Mouse (Mus musculus): Measurements from ENCODE around the gene Elk4.

Elk4 gene

GRCm38 (mm10) chr1:132014800-132015199, 7.4 kb downstream of the Elk4 start:
- DNase-seq (ENCODE audit: low read depth, low spot score), result peak; percentile 61

GRCm38 (mm10) chr1:132016691-132017090, 9.3 kb downstream of the Elk4 start:
- no peak for DNase-seq (ENCODE audit: low read depth, low spot score)

- DNase-seq (ENCODE audit: low read depth, low spot score), result no peak
These were observed 12.5 kb downstream of the Elk4 start for GRCm38 (mm10) chr1:132019876-132020275.

- DNase-seq (ENCODE audit: low read depth, low spot score), result no peak
These were observed 14.7 kb downstream of the Elk4 start for GRCm38 (mm10) chr1:132022107-132022506.

GRCm38 (mm10) chr1:132026925-132027646, 19.7 kb downstream of the Elk4 start:
- DNase-seq (ENCODE audit: low read depth, low spot score), result no peak

- DNase-seq (ENCODE audit: low read depth, low spot score), result no peak
These were observed 20.6 kb downstream of the Elk4 start for GRCm38 (mm10) chr1:132027978-132028377.

- no peak for DNase-seq (ENCODE audit: low read depth, low spot score)
These were observed 21.0 kb downstream of the Elk4 start for GRCm38 (mm10) chr1:132028413-132028812.

GRCm38 (mm10) chr1:132030574-132030973, 23.2 kb downstream of the Elk4 start:
- DNase-seq (ENCODE audit: low read depth, low spot score), result no peak

- no peak for DNase-seq (ENCODE audit: low read depth, low spot score)
These were observed 24.8 kb downstream of the Elk4 start for GRCm38 (mm10) chr1:132032172-132032571.

GRCm38 (mm10) chr1:132037746-132038145, 30.3 kb downstream of the Elk4 start:
- DNase-seq (ENCODE audit: low read depth, low spot score), result no peak

- DNase-seq (ENCODE audit: low read depth, low spot score), result no peak
These were observed 31.3 kb downstream of the Elk4 start for GRCm38 (mm10) chr1:132038753-132039152.

- DNase-seq (ENCODE audit: low read depth, low spot score), result no peak
These were observed 32.8 kb downstream of the Elk4 start for GRCm38 (mm10) chr1:132040201-132040621.

GRCm38 (mm10) chr1:132043759-132044158, 36.4 kb downstream of the Elk4 start:
- no peak for DNase-seq (ENCODE audit: low read depth, low spot score)

GRCm38 (mm10) chr1:132046143-132046735, 38.8 kb downstream of the Elk4 start:
- DNase-seq (ENCODE audit: low read depth, low spot score), result peak; percentile 55

GRCm38 (mm10) chr1:132051746-132052145, 44.3 kb downstream of the Elk4 start:
- DNase-seq (ENCODE audit: low read depth, low spot score), result no peak

- no peak for DNase-seq (ENCODE audit: low read depth, low spot score)
These were observed 47.0 kb downstream of the Elk4 start for GRCm38 (mm10) chr1:132054387-132054786.

- no peak for DNase-seq (ENCODE audit: low read depth, low spot score)
These were observed 47.8 kb downstream of the Elk4 start for GRCm38 (mm10) chr1:132055054-132055664.

- DNase-seq (ENCODE audit: low read depth, low spot score), result no peak
These were observed 51.2 kb downstream of the Elk4 start for GRCm38 (mm10) chr1:132058558-132058957.

GRCm38 (mm10) chr1:132060036-132060769, 52.8 kb downstream of the Elk4 start:
- DNase-seq (ENCODE audit: low read depth, low spot score), result no peak

- no peak for DNase-seq (ENCODE audit: low read depth, low spot score)
These were observed 54.5 kb downstream of the Elk4 start for GRCm38 (mm10) chr1:132061750-132062541.

GRCm38 (mm10) chr1:132063096-132063495, 55.7 kb downstream of the Elk4 start:
- DNase-seq (ENCODE audit: low read depth, low spot score), result no peak

Data from ES-CJ7 (cell line).